Mouse (Mus musculus): ENCODE results near the gene Mcm8.

The Mcm8 gene

GRCm38 (mm10) chr2:132815608-132816314, at the start of gene Mcm8, which contains the start of gene Trmt6:
Gene Mcm8, plus strand, starts transcription at chr2:132816141.
Gene Trmt6, minus strand, starts transcription at chr2:132816055.
- peak; percentile 95 for DNase-seq

- no peak for DNase-seq
Measured at GRCm38 (mm10) chr2:132770822-132771221, 45.1 kb upstream of the Mcm8 start.

GRCm38 (mm10) chr2:132780978-132781377, 35.0 kb upstream of the Mcm8 start, which contains the start of gene Chgb:
Gene Chgb, plus strand, starts transcription at chr2:132781278.
- DNase-seq, result no peak

GRCm38 (mm10) chr2:132781439-132782068, 34.4 kb upstream of the Mcm8 start:
- DNase-seq, result peak; percentile 94

GRCm38 (mm10) chr2:132784039-132784438, 31.9 kb upstream of the Mcm8 start:
- DNase-seq, result no peak

GRCm38 (mm10) chr2:132793441-132794203, 22.3 kb upstream of the Mcm8 start:
- DNase-seq, result no peak

GRCm38 (mm10) chr2:132794204-132794586, 21.7 kb upstream of the Mcm8 start:
- DNase-seq, result no peak

- DNase-seq, result no peak
Measured at GRCm38 (mm10) chr2:132802976-132803375, 13.0 kb upstream of the Mcm8 start.

GRCm38 (mm10) chr2:132841071-132841470, 25.1 kb downstream of the Mcm8 start:
- no peak for DNase-seq

GRCm38 (mm10) chr2:132846407-132847358, 30.7 kb downstream of the Mcm8 start, which contains the start of gene Crls1:
Gene Crls1, plus strand, starts transcription at chr2:132846666.
- peak; percentile 97 for DNase-seq

- no peak for DNase-seq
Measured at GRCm38 (mm10) chr2:132847581-132847980, 31.6 kb downstream of the Mcm8 start.

- DNase-seq, result no peak
Measured at GRCm38 (mm10) chr2:132848361-132848760, 32.4 kb downstream of the Mcm8 start.

GRCm38 (mm10) chr2:132849141-132849540, 33.2 kb downstream of the Mcm8 start:
- DNase-seq, result no peak

- no peak for DNase-seq
Measured at GRCm38 (mm10) chr2:132853051-132853450, 37.1 kb downstream of the Mcm8 start.

- DNase-seq, result no peak
Measured at GRCm38 (mm10) chr2:132856333-132856732, 40.4 kb downstream of the Mcm8 start.

GRCm38 (mm10) chr2:132860435-132860834, 44.5 kb downstream of the Mcm8 start:
- DNase-seq, result no peak

GRCm38 (mm10) chr2:132861456-132861855, 45.5 kb downstream of the Mcm8 start:
- no peak for DNase-seq

- no peak for DNase-seq
Measured at GRCm38 (mm10) chr2:132863325-132863724, 47.4 kb downstream of the Mcm8 start.

GRCm38 (mm10) chr2:132867521-132867920, 51.6 kb downstream of the Mcm8 start:
- no peak for DNase-seq

GRCm38 (mm10) chr2:132869682-132870081, 53.7 kb downstream of the Mcm8 start:
- DNase-seq, result no peak

GRCm38 (mm10) chr2:132870286-132870685, 54.3 kb downstream of the Mcm8 start:
- DNase-seq, result no peak

GRCm38 (mm10) chr2:132871663-132872062, 55.7 kb downstream of the Mcm8 start:
- no peak for DNase-seq

Data from lung, postnatal 10 days (tissue).